Mouse (Mus musculus): ENCODE measurements around the gene Sel1l. TPM values are rescaled to one million over a fixed set of nuclear protein-coding genes. Genes with fewer than 3 reads are reported as not detected.

Sel1l gene
- 100 to 1,000 TPM; 132 to 138 TPM for total RNA-seq (2021)
- long read RNA-seq, full-length matches to known transcripts, result 26 of 39 reads
- long read RNA-seq, partial matches to known transcripts, result 0 of 39 reads
- long read RNA-seq, other reads (novel, unspliced or antisense), result 13 of 39 reads

GRCm38 (mm10) chr12:91849045-91849467 is at the start of gene Sel1l:
Gene Sel1l, minus strand, starts transcription at chr12:91849157.
- DNase-seq (ENCODE audit: low spot score in 2 of 2), result peak; percentile 96 to 98

DNA sequence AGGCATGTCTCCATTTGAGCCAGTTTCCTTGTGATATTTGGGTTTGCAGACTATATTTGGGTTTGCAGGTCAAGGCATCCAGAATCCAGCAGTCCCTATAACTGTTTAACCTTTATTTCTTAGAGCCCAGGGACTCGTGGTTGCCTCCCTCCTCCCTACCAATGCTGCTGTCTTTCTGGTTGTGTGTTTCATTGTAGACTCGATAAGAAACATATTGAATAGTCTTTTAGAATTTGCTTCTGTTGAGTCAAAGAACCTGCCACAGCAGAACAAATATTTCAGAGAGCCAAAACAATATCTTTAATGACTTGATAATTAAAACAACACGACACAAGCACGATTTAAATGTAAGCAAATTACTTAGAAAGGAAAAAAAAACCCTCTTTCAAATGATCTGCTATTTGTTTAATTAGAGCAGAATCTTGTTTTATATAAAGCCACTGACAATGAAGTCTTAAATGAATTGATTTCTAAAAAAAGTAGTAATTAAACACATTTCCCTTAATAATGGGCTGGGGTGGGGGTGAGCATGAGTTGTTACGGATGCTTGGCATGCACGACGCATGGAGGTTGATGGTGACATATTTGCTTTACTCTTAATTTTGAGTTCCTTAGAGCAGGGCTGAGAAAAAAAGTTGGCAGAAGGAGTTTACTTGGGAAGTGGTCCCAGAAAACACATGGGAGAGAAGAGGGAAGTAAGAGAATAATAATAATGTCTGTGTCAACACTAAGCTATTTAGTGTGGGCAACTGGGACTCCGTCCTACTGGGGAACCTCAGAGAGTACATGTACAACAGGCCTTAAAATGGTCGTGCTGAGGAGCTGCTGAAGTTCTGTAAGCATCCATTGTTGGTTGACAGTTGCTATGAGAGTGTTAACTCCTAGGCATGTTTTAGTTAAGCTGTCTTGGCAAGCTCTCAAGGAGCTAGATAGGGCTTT is 43.9 kb upstream of the Sel1l start:
- no peak for DNase-seq (ENCODE audit: low spot score in 2 of 2)

DNA sequence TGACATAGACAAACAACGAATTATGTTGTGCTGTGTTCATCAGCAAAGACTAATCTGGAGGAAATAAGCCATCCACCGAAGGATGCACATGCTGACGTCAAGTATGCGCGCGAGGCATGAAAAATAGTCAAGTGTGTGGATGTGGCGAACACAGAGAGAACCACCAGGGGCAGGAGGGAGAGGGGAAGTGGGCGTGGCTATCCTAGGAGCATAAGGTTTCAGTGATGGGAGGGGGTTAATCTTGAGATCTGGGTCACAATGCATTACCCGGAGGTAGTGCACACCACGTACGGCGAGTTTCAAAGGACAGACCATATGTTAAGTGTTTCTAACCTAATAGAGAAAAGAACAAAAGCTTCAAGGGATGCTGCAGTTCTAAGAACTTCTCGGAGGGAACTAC is 31.5 kb upstream of the Sel1l start:
- DNase-seq (ENCODE audit: low spot score in 2 of 2), result no peak

DNA sequence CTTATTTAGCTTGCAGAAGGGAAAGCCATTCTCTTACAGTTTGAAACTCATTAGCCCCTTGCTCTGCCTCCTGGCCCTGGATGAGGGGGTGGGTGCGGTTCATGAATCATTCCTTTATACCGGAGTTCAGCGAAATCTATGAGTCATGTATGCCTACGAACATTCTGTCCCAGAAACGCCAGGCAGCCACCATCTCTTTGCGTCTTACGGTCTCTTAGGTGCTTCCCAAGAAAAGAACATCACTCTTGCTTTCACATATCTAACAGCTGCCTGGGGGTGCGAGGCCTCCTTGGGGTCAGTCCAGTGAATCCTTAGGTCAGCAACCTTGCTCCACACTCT is 29.9 kb upstream of the Sel1l start:
- DNase-seq (ENCODE audit: low spot score in 2 of 2), result peak in 1 of 2 experiments; percentile 15

- DNase-seq (ENCODE audit: low spot score in 2 of 2), result peak in 1 of 2 experiments; percentile 10
These were observed 29.3 kb upstream of the Sel1l start for GRCm38 (mm10) chr12:91878056-91878911.

GRCm38 (mm10) chr12:91877646-91878045 is 28.7 kb upstream of the Sel1l start:
- peak; percentile 53 to 57 for DNase-seq (ENCODE audit: low spot score in 2 of 2)

GRCm38 (mm10) chr12:91870671-91871070 is 21.7 kb upstream of the Sel1l start:
- no peak for DNase-seq (ENCODE audit: low spot score in 2 of 2)

GRCm38 (mm10) chr12:91869352-91869751 is 20.4 kb upstream of the Sel1l start:
- DNase-seq (ENCODE audit: low spot score in 2 of 2), result no peak

DNA sequence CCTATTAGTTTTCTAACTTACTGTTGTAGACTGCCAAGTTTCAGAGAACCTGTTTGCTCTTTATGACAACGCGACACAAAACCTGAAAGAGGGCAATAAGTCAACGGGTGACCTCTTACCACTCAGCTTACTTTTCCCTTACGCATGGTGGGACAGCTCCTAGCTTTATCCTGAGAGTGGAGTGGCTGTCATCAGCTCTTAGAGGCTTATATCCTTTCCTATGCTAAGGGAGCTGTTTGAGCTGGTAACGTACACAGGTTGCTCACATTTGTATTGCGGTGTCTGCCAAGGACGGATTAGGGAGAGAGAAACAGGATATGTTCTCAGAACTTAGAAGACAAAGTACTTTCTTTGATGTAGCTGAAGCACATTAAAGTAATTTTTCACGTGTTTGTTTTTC is 5.4 kb upstream of the Sel1l start:
- no peak for DNase-seq (ENCODE audit: low spot score in 2 of 2)

GRCm38 (mm10) chr12:91848394-91849044 is 438 bp downstream of the Sel1l start:
- DNase-seq (ENCODE audit: low spot score in 2 of 2), result no peak

GRCm38 (mm10) chr12:91846038-91846437 is 2.9 kb downstream of the Sel1l start:
- DNase-seq (ENCODE audit: low spot score in 2 of 2), result no peak

GRCm38 (mm10) chr12:91845393-91845792 is 3.6 kb downstream of the Sel1l start:
- DNase-seq (ENCODE audit: low spot score in 2 of 2), result no peak

DNA sequence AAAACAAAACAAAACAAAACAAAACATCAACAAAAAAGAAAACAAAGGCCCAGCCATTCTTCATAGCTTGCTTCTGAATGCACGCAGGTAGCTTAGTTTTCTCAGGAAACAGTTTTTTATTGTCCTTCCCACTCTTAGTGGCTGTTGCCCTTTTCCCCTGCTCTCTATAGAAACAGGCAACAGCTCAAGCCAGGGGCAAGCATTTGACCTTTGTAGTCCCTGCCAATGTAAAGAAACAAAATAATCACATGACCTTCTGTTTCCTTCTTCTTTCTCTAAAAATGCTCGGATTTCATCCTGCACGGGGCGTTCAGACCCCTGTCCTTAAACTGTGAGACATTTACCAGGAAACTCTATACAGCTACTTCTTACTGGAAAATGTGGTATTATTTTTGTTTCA is 4.4 kb downstream of the Sel1l start:
- no peak for DNase-seq (ENCODE audit: low spot score in 2 of 2)

- no peak for DNase-seq (ENCODE audit: low spot score in 2 of 2)
These were observed 5.1 kb downstream of the Sel1l start for GRCm38 (mm10) chr12:91843888-91844287.

DNA sequence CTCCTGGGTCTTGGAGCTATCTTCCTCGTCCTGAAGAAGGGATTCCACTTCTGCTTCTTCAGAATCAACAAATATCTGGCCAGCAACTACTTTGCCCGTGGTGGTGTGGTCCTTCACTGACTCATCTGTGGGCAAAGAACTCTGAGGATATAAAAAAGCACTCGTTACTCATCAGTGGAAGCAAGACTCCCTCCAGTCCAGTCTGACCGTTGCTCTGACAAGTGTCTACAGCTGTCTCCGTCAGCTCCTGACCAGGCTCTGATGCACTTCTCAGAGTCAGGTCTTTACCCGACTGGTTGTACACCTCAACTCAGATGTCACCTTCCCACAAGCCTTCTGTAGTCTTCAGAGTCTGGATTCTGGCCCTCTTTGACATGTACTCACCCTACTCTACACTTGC is 7.2 kb downstream of the Sel1l start:
- no peak for DNase-seq (ENCODE audit: low spot score in 2 of 2)

DNA sequence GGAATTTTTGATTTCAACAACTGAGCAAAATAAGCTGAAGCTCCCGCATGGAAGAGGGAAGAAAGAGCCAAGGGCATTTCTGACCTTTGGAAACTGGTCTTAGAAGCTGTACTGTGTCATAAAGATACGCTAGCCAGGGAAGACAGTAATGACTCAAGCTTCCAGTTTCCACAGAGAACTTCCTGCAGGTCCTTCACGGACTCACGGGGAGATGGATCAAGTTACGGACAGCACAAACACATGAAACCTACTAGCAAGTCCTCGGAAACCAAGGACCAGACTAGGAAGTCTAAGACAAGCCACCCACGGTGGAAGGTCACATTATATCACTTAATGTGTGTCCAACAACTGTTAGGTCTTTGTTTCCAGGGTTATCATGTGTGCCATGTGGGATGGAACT is 10.7 kb downstream of the Sel1l start:
- no peak for DNase-seq (ENCODE audit: low spot score in 2 of 2)

GRCm38 (mm10) chr12:91837401-91838065 is 11.4 kb downstream of the Sel1l start:
- no peak for DNase-seq (ENCODE audit: low spot score in 2 of 2)

DNA sequence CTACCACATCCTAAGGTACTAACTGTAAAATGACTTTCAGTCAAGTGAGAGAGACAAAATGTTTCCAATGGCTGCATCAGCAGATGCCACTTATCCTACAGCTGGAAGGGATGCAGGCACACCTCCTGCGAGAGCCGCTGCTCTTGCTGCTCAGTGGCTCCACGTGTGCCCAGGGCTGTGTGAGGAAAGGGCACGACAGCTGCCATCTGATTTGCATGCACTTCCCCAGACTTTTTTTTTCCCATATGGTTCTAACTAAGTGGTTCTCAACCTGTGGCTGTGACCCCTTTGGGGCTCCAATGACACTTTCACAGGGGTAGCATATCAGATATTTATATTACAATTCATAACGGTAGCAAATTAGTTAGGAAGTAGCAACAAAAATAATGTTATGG is 15.0 kb downstream of the Sel1l start:
- DNase-seq (ENCODE audit: low spot score in 2 of 2), result peak in 1 of 2 experiments; percentile 7

DNA sequence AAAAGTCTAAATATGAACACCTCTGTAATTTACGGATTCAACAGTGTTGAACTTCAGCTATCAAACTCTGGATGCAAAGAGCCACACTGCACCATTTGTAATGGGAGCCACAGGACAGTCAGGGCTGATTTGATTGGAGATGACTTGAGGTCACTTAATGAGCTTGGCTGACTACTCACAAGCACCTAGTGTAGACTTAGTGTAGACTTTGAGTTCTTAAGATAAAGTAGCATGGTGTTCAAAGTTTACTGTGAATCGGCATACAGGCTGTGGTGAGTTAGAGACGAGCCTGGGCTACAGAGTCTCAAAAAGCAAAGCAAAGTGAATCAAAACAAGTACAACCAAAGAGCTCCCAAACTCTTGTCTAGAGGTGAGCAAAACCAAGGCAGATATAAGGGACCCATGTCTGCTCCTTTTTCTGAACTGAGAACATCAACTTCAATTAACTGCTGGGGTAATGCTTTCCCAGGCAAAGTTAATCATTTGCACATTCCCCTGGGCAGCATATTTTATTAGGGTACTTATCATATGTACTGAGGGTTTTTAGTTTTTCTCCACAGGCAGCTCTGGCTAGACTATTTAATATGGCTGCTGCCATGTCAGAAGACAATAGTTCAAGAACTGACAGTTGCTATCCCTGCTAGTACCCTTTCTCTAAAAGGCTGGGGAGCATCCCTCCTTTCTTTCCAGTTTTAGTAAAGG is 15.6 kb downstream of the Sel1l start:
- DNase-seq (ENCODE audit: low spot score in 2 of 2), result no peak

DNA sequence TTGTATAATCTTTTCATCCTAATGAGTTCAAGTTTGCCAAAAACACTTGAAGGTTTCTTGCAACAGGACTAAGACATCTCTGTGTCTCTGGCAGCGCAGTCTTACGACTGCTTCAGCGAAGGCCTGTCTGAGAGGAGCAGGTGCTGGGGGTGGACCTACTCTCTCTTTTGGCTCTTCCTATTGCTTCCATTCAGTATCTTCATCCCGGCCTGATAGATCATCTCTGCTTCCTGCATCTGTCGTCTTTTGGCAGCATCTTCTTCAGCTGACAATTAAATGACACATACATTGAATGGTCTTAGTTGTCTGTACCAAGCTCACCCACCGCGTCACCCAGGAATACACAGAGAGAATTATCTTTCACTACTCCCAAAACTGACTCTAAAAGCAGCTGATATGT is 17.5 kb downstream of the Sel1l start:
- no peak for DNase-seq (ENCODE audit: low spot score in 2 of 2)
